Mouse (Mus musculus): ENCODE measurements around the gene Dexi. TPM values are rescaled to one million over a fixed set of nuclear protein-coding genes. Genes with fewer than 3 reads are reported as not detected.

The Dexi gene
- total RNA-seq, 2 experiments from 2014 or later: 39.3 to 47.4 TPM

DNA sequence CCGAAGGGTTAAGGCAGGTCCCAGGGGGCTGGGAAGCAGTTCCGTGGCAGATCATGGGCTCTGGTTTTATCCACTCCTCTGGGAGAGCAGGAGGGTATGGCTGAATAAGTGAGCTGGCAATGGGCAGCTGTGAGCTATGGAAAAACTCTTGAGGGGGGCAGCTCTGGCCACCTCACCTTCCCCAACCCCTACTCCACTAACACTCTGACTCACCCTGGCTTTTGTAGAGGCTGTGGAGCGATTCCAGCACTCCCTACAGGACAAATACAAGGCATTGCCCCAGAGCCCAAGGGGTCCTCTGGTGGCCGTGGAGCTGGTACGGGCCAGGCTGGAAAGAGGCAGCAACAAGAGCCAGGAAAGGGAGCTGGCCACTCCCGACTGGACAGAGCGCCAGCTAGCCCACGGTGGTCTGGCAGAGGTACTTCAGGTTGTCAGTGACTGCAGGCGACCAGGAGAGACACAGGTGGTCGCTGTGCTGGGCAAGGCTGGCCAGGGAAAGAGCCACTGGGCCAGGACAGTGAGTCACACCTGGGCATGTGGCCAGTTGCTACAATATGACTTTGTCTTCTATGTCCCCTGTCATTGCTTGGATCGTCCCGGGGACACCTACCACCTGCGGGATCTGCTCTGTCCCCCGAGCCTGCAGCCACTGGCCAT, 32.2 kb downstream of the Dexi start:
- intact Hi-C loops (cut with DNase I): no loop called here
- DNase-seq: no peak

DNA sequence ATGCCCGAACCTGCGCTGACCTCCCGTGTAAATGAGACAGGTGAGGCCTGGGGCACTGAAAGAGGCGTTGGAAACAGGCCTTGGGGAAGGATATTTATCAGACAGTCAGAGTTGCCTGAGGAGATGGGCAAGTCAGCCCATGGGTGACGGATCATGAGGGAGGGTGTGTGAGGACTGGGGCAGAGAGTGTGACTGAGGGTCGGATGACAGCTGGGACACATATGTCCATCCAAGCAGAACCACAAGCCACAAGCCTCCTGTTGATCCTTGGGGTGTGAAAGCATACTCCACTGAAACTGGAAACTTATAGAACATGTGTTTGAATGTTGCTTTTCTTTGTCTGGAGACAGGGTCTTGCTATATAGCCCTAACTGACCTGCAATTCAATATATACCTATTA, 34.2 kb downstream of the Dexi start:
- DNase-seq: no peak
- intact Hi-C loops (cut with DNase I): loop anchor here (5.0 kb wide), 1 partner anchor 86 kb away; no protein-coding TSS in a partner anchor

DNA sequence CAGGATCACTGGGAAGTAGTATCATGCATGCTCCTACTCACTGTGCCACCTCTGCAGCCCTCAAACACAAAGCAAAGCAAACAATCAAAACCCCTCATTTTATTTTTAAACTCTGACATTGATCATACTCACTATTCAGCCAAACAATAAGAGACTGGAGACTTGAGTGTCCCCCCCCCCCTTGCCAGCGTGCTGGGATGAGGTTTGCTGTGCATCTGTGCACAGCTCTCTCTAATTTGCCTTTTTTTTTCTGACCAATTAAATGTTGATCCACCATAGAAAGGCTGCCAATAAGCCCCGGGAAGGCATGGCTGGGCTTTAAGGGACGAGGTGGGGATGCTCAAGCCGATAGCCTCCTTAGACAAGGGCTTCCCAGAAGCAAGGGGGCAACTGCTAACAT, 35.4 kb downstream of the Dexi start:
- no peak for DNase-seq
- intact Hi-C loops (cut with DNase I): loop anchor here (5.0 kb wide), 1 partner anchor 85 kb away; no protein-coding TSS in a partner anchor

DNA sequence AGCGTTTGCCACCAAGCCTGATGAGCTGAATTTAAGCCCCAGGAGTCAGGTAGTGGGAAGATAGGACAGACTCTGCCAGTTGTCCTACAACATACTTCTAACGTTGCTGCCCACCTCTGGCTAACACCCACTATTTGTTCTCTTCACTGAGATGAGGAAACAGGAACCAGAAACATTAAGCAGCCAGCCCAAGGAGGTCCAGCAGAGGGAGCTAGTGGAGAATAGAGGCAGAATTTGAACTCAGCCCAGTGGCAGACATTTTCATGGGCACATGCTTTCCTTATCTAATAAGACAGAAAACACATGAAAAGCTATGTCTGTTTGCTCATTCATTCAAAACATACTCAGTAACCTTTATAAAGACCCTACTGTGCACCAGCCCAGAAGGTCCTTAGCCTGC, 39.8 kb downstream of the Dexi start:
- intact Hi-C loops (cut with DNase I): no loop called here
- no peak for DNase-seq

DNA sequence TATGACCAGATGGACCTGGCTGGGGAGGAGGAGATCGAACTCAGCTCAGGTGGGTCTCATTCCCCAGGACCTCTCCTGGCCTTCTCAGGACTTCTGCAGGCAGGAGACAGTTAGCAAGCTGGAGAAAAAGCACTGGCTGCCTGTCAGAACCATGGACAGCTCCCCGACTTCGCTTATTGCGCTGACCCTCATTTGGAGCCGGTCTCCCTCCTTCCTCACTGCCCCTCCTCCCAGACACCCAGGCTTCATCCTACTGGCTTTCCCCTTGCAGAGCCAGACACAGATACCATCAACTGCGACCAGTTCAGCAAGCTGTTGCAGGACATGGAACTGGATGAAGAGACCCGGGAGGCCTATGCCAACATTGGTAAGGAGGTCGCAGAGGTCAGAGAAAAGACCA, 41.0 kb downstream of the Dexi start:
- DNase-seq: no peak
- intact Hi-C loops (cut with DNase I): no loop called here

DNA sequence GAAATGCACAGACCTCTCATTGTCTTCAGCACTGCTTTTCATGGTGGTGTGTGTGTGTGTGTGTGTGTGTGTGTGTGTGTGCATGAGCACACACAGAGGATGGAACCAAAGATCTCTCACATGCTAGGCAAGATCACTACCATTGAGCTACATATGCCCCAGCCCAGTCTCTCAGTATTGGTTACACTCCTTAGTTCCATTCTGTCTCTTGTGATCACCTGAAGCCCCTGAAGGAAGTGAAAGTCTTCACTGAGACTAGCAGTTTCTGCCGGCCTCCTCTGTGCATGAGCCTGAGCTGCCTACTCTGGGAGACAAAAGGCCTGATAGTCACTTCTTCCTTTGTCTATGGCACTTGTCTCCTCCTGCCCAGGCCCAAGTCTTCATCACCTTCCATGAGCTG, 43.7 kb downstream of the Dexi start:
- intact Hi-C loops (cut with DNase I): no loop called here

DNA sequence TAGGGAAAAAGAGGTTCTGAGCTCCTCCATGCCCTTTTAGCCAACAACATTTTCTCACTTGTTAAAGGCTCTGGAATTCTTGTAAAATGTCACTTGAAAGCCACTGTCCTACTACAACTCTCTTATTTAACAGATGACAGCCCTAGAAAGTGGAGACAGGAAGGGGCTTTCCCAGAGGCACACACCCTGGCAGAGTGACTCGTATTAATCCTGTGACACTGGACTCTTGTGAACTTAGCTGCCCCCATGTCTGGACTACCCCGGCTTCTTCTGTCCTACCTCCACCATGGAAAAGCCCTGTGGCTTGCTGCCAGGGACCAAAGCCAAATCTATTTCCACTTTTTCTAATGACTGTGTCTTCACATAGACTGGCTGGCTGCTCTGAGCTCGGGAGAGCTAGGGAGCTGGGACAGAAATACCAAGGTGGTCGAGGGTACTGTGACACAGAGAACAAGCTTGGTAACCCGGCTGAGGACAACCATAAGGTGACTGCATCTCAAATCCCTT, 44.7 kb downstream of the Dexi start:
- DNase-seq: no peak
- intact Hi-C loops (cut with DNase I): no loop called here

More for the DNA sequence above, 43.7 kb downstream of the Dexi start:
- DNase-seq: no peak

DNA sequence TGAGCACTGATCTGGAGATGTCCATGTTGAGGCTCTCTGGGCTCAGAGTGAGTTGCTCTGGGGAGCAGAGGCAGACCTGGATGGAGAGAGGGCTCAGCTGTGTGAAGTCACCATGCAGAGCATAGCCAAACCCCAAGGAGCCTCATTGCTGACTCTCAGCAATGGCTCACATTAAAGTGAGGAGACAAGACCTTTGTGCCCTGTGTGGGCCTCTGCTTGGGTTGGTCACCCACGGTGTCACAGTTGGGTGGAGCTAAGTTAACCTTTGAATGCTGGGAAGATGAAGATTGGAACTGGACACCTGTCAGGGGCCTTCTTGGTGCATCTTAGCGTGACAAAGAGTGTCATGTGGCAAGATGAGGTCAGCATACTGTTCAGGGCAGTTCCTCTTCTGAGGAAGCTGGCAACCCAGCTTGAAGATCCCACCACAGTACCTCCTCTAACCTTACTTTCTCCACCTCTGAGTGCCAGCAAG, 47.0 kb downstream of the Dexi start:
- intact Hi-C loops (cut with DNase I): no loop called here

DNA sequence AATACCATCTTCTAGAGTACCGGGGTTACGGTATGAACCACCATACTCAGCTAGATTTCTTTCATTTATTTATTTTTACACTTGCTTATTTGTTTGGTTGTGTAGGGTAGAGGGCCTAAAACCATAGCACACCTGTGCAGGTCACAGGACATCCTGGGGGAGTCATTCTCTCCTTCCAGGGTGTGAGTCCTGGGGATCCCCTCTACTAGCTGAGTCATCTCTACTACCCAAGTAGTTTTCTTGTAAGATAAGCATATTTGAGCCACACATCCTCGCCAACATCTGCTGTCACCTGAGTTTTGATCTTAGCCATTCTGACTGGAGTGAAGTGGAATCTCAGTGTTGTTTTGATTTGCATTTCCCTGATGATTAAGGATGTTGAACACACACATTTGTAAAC, 50.3 kb downstream of the Dexi start:
- intact Hi-C loops (cut with DNase I): no loop called here
- no peak for DNase-seq

More for the DNA sequence above, 47.0 kb downstream of the Dexi start:
- DNase-seq: no peak

DNA sequence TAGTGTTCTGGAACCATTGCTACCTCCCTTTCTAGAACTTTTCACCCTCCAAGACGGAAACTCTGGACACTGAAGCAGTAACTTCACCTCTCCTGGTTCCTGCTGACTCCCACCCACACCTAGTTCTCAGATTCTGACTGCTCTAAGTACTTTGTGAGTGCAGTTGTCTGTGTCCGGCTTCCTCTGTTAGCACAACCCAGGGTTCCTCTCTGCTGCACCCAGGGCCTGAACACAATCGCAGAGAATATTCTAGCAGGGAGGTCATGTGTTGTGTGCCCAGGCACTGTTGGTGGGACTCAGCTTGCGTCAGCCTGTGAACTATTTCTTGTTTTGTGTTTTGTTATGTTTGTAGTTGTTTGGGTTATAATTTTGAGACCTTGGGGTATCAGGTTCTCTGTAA, 51.1 kb downstream of the Dexi start:
- intact Hi-C loops (cut with DNase I): no loop called here
- no peak for DNase-seq

DNA sequence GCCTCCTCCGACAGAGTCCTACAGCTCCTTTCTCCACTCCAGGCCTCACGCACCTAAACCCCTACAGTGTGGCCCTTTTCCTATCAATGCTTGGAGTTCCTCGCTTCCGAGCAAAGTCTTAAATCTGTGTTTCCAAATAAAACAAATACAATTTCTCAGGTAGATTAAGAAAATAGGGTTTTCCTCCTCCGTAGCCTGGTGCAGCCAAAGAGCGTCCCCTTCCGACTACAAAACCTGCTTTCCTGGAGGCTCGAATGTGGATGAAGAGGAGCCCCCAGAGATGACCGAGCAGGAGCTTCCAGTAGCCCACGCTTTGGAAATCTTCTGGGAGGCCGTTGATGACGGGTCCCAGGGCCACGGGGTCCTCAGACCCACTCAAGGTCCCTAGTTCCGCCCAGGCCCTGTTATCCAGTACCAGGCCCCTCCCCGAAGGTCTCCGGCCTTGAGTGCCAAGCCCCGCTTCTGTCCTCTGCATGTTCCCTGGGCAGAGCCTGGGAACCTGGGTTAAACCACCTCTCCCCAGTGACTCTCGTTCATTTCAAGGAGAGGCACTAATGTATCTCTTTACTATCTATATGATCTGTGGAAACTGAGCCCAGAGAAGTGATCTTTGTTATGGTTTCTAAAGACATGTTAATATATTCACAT, 52.2 kb downstream of the Dexi start:
- no peak for DNase-seq
- intact Hi-C loops (cut with DNase I): no loop called here

DNA sequence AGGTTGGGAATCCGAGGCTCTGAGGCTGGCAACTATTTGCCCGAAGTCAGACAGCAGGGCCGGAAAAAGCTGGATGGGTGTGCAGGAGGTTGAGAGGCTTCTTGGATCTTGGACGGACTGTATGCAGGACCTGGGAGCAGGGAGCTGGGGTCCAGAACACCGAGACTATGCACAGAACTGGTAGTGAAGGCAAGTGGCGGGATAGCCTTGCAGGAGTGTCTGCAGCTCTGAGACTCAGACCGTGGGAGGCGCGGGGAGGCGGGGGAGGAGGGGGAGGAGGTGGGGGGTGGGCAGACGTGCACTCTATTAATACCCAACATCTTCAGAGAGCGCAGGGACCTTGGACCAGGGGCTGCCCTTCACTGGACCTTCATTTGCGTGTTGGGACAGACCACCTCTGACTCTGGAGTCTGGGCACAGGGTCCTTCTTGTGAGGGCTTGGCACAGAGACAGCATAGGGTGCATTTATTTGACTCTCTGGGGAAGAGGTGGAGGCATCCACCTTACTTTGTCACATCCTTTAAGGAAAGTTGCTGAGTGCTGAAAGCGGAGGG, 52.9 kb downstream of the Dexi start:
- peak in 1 of 2 experiments; percentile 6 for DNase-seq
- intact Hi-C loops (cut with DNase I): no loop called here

DNA sequence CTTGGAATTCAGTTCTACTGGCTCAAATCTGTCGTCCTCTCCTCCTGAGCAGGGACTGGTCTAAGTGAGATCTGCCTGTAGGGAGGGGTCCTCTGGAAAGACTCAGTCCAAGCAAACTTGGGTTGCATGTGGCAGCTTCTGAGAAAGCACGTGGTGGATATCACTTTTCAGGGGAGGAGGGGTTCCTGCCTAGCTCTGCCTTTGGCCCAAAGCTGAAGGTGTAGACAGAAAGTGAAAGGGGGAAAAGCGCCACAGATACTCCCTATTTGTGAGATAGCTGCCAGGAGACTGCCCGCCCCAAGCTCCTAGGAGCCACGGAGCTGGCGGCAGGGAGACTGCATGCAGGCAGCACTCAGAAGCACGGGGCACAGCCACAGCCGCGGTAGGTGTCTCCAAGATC, 53.4 kb downstream of the Dexi start:
- intact Hi-C loops (cut with DNase I): no loop called here
- DNase-seq: peak in 1 of 2 experiments; percentile 9

DNA sequence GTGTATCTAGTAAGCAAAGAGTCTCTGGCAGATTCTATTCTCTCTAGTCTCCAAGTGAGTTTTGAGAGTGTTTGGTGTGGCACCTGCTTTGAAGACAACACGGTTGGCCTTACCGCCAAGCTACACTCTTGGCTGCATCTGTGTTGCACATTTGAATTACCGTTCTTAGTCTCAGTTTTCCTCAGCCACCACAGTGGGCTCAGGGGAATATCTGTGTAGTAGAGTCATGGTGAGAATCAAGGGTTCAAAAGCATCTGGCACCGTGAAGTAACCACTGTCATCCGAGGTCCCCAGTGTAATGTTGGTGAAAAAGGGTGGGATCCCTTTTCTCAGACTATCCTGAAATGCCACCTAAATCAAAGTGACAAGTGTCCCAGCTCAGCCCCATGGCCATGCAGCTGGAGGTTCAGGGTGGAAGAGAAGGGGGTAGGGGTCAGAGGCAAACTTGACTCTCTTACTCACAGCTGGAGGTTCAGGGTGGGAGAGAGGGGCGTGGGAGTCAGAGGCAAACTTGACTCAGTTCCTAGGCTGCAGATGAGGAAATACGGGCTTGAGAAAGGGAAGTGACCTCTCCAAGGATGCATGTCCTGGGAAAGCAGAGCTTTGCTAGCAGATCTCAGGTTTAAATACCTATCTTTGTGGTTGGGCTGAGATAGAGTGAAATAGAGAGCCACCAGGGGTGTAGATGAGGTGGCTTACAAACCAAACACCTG, 53.9 kb downstream of the Dexi start:
- intact Hi-C loops (cut with DNase I): no loop called here

DNA sequence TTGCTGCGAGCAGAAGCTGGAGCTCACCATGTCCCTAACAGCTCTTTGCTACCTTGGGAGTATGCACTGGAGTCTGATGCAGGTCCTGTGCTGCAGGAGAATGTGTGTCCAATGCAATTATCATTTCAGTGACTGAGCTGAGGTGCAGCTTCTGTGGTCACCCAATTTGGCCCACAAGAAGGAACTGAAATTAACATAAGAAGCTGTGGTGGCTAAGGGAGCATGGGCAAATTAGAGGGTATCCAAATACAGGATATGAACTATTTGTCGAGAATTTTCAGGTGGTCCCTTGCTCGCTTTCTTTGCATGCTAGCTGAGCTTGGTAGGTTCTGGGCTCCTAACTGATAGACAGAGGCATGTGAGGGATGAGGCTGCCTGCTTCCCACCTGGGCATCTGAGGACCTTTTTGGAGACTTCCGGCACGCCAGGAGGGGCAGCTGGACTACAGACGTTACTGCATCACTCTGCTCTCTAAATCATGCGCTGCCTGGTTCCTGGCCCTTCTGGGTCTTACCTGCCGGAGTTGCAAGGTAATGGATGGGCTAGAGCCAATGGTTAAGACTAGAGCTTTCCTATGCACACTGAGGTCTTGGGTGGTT, 54.9 kb downstream of the Dexi start:
- no peak for DNase-seq
- intact Hi-C loops (cut with DNase I): no loop called here

More for the DNA sequence above, 53.9 kb downstream of the Dexi start:
- no peak for DNase-seq

DNA sequence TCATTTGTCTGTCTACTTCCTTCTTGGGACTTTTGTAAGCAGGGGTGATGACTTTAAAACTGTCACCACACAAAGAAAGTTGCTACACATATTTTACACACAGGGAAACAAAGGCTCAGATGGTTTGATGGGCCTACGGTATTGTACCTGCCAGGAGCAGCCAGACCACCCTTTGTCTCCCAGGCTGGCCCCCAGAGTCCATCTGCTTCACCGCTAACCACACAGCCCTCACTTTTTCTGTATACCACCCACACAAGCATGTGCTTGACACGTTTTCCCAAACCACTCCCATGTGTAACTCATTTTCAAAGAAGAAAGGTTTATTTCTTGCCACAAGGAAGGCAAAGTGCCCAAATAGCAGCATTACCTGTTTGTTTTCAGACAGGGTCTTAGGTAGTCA, 55.9 kb downstream of the Dexi start:
- no peak for DNase-seq
- intact Hi-C loops (cut with DNase I): no loop called here

DNA sequence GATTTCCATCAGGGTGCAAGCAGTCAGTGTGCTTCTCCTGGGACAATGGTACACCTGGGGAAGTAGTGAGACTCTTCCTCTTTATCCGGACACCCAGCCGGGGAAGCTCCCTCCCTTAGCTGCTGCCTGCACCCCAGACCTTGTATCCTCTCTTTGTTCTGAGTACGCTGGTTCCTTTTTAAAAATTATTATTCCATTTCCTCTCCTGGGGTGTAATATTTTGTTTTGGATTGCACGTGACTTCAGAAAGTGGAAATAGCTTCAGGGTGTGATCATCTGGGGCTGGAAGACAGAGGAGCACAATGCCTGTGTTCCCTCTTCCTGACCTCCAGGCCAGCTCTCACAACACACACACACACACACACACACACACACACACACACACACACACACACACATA, 60.5 kb downstream of the Dexi start:
- intact Hi-C loops (cut with DNase I): no loop called here
- no peak for DNase-seq

DNA sequence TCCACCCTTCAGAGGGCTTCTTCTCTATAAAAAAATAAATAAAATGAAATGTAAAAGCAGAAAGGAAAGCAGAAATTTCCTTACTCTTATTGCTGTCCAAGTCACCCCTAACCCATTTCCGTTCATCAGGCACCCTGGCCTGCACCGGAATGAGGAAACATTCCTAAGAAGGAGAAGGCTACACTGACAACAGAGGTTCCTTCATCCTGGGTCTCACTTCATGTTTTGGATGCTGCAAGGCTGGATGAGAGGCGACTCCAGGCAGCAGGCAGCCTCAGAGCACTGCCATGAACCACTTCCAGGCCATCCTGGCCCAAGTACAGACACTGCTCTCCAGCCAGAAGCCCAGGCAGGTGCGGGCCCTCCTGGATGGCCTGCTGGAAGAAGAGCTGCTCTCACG, 63.0 kb downstream of the Dexi start, which contains the start of gene Ciita:
Ciita (plus strand) TSS at position 203 of the 400 bp plus-strand sequence.
- DNase-seq: no peak
- intact Hi-C loops (cut with DNase I): no loop called here

DNA sequence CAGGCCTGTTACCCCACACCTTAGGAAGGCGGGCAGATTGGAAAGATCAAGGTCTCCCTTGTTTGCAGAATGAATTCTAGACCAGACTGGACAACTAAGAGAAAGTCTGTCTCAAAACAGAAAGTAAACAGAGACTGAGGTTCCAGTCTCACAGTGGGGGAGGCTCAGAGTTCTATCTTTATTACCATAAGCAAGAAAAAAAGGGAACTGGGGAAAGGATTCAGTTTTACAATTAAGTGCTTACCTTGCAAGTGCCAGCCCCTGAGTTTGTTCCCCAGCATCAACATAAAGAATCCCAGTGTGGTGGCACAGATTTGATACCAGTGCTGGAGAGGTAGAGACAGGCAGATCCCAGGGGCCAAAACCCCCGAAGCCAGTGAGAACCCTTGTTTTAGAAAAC, 66.9 kb downstream of the Dexi start:
- intact Hi-C loops (cut with DNase I): no loop called here
- no peak for DNase-seq

DNA sequence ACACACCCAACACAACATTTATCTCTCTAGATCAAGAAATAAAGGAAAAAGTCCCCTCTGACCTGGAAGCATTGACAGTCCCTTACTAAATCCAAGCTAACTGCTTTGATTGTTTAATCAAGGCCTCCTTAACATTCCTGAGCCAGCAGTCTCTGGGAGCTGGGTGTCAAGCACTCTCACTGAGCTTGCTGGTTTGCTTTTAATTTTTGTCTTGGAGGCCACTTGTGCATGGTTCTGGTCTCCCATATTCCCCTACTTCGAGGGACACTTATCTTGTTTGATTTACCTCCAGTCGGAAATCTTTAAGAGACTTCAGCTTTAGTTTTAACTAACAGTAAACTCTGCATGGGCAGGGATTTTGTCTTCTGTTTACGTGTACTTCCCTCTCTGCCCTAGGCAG, 67.9 kb downstream of the Dexi start:
- intact Hi-C loops (cut with DNase I): no loop called here
- no peak for DNase-seq

DNA sequence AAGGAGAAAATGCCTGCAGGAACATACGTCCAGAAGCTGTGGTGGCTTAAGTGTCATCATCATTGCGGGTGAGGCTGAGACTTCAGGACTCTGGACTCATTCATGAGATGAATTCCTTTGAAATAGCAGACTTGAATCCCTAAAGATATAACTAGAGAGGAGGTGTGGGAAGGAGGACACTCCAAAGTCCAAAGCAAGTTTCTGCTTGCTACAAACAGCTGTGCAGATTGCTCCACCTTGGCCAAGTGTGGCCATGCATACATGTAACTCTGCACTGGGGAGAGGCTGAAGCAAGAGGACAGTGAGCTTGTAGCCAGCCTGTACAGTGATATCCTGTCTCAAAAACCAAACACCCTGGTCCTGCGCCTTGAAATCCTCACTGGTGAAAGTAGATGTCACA, 70.9 kb downstream of the Dexi start:
- intact Hi-C loops (cut with DNase I): no loop called here
- DNase-seq: no peak

Measured in gastrocnemius, postnatal 36 days (tissue).